Mouse (Mus musculus) kidney, adult 9 months (tissue): ENCODE data around the gene Slc6a12.

Experiments used
- DNase-seq: peaks from one replicate; pipeline ENCODE4 v3.0.0; 2022

Slc6a12 gene

DNA sequence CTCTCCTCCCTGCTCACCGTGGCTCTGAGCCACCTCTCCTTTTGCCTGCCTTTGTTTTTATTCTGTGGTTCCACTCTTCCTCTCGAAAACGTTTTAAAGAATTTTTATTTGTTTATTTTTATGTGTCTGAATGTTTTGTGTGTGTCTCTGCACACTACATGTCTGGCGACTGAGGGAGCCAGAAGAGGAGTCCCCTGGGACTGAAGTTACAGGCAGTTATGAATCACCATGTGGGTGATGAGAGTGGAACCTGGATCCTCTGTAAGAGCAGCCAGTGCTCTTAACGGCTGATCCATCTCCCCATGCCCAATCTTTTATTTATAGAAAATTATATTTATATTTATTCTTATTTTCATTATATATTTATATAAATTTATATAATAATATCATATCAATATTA lies 1.5 kb downstream of the Slc6a12 start:
- DNase-seq, result no peak

DNA sequence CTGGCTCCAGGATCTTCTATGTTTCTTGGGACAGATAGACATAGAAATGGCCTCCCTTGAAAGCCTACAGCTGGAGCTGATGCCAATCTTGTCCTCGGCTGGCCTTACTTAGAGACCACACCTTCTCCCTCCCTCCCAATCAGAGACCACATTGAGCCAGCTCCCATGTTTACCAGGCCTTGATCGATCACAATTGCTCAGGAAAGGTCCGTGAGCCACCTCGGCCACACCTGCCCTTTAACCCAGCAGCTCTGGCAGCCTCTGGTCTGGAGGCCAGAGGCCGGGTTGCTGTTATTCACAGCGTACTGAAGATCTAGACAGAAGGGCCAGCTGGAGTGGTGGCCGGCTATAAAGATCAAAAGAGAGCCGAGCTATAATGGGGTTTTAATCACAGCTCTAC lies 3.6 kb downstream of the Slc6a12 start:
- DNase-seq, result no peak

DNA sequence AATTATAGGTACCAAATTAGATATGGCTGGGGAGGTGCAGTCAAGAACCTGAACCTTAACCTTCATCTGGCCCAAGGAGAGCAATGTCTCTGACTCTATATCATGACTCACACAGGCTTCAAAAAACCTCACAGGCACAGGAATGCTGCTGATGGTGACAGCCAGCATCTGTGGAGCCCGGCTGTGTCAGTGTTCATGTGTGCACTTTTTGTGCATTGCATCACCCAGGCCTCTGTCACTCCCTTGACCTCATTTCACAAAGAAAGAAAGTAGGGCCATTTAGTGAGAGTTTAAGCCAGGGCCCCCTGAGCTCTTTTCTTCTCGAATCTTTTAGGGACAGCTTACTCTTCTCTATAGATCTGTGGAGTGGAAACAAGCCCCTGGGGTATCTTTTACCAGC lies 9.4 kb downstream of the Slc6a12 start:
- no peak for DNase-seq

DNA sequence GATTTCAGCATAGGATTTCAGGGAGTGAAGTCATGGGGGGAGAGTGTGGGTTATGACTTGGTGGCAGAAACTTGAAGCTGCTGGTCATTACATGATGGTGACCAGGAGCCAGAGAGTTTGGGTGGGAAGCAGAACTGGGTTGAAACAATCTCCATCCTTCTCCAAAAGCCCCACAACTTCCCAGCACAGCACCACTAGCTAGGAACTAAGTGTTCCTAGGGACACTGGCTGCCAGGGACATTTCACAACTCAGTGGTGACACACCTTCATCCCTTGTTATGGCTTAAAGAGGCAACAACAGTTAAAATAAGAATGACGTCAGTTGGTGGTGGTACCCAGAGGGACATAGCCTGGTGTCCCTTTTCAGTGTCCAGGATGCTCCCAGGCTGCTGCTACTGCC lies 13.2 kb downstream of the Slc6a12 start:
- no peak for DNase-seq

DNA sequence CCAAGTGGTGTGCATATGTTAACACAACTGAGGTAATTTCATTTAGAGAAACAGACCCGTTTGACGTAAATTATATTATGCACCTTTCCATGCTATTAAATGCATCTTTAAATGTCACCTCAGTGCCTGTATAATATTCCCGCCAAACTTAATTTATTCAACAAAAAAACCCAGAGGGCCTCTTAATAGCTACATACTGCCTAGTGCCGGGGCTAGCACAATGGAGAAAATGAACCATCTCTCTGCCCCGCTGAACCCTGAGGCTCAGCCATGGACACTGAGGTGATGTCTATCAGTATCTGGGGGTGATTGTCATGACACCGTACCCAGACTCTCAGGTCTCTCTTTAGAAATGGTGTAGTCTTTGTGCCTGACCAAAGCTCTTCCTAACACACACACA lies 14.4 kb downstream of the Slc6a12 start:
- DNase-seq, result no peak

DNA sequence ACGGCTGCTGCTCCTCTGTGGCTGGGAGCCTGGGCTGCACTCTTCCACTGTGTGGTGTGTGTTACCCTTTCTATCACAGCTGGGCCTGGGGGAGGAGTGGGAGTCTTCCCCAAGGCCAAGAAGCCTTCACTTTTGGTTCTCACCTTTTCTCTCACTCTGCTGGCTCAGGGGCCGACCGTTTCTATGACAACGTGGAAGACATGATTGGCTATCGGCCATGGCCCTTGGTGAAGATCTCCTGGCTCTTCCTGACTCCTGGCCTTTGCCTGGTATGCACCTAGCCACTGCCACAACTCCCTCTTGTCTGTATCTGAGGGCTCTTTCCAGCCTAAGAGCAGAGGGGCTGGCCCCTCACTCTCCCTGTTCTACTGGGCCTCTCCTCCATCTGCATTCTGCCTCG lies 20.2 kb downstream of the Slc6a12 start:
- DNase-seq, result no peak

DNA sequence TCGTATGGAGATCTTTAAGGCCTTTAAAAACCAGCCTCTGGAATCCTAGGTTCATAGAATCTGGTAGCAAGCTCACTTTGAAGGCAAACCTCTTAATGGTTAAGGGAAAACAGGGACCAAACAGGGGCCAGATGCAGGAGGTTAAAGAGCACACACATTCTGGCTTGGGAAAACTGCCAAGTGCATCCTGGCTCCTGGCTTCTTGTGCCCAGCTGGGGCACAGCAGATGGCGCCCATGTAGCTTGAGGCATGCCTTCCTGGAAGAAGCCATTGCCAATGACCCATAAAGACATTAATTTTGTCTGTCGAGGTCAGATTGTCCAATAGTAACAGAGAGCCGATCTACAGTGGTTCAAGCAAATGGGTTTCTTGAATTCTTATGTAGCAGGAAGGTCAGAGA lies 21.1 kb downstream of the Slc6a12 start:
- DNase-seq, result peak; percentile 63

DNA sequence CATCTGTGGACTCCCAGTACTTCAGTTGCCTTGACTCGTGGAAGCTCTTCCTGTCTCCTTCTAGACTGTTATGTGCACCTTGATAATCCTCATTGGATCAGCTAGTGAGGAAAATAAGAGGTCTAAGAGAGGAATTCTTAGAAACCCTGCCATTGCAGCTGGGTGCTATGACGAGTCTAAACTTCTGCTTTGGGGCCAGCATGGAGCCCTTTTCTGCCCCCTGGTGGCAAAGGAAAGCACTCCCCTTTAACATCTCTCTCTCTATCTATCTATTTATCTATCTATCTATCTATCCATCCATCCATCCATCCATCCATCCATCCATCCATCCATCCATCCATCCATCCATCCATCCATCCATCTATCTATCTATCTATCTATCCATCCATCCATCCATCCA lies 23.7 kb downstream of the Slc6a12 start:
- peak; percentile 34 for DNase-seq

DNA sequence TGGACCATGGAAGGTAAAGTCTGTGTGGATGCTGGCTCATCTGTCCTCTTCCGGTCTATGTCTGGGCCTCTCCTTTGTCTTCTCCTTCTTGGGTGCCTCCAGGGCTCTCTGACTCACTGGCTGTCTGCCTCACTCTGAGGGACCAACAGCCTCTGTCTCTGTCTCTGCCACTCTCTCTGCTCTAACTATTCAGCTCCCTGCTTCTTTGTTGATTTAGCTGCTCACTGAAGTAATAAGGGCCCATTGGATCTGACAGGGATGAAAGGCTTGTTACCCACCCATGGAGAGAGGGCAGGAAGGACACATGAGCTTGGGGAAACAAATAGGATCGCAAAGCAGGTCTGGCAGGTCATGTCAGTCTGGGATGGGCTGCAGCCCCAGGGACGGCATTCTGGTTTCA lies 24.2 kb downstream of the Slc6a12 start:
- DNase-seq, result no peak

DNA sequence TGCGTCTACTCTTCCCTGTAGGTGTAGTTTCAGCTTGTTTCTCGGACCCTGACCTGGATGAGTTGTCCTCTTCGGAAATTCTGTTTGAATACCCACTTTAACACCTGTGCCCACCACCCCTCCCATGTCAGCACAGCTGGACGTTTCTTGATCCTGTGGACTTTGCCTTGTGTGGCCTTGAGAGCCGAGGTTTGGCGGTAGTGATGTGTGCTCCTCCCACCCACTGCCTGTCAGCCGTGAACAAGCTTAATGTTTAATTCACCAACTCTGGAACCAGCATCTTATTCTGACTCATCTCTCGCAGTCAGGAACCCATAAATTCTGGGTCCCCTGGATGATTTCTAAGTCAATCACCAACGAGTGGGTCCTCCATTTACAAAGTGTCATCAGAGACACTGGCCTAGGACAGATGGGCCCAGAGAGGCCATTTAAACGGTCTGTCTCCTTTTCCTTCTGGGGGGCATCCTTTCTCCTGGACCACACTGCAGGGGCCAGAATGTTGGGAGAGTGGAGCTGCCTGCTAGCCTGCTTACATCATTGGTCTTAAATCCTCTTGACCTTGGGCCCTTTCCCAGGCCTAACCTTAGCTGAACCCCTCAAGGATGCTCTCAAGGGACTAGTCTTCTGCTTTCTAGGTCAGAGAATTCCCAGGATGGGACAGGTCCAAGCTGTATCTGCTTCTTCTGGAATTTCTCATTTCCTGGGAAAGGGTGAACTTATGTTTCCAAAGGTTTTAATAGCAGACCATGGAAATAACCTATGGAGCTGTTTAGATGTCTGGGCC lies 28.5 kb downstream of the Slc6a12 start:
- DNase-seq, result peak; percentile 78

DNA sequence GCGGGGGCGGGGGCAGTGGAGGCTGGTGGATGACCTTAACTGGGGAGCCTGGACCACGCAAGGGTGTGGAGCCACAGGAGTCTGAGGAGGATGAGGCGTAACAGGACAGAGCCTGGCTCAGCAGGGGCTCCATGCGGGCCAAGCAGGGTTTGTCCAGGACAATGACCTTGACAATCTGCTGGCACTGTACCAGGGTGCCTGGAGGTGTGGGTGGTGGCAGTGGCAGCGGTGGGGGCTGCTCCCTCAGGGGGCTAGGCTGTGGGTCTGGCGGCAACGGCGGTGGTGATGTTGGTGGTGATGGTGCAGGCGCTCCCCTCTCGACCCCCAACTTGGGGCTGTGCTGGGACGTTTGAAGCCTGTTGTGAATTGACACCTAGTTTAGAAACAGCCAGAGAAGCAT lies 33.3 kb downstream of the Slc6a12 start:
- DNase-seq, result no peak

DNA sequence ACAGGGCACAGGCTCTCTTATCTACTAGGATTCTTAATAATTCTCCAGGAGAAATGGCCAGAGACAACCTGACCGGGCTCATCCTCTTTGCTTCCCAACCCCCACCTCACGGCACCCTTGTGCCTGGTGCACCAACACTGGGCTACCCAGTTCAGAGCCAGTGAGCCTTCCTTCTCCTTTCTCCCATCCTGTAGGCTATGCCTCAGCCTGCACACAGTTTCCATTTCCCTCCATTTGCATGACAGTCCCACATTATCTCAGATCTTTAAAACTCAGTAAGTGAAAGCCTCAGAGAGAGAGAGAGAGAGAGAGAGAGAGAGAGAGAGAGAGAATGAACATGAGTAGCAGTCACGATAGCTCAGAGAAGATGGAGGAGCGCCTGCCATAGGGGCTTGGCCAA lies 35.4 kb downstream of the Slc6a12 start:
- DNase-seq, result no peak

DNA sequence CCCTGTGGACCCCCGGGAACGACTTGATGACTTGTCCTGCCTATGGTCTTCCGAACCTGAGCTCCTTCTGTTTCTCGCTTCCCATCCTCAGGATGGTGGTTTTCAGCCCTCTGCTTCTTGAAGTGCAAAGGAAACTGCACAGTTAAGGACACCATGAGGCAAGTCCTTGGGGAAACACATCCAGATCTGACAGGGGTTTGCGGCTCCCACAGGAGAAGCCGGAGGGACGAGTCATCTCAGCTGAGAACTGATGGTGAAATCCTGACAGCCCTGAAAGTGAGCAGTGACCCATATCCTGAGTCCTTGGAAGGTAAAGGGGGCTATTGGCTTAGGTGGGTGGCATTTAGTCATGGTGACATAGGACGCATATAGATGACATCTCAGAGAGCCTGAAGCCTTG lies 37.7 kb downstream of the Slc6a12 start:
- no peak for DNase-seq

DNA sequence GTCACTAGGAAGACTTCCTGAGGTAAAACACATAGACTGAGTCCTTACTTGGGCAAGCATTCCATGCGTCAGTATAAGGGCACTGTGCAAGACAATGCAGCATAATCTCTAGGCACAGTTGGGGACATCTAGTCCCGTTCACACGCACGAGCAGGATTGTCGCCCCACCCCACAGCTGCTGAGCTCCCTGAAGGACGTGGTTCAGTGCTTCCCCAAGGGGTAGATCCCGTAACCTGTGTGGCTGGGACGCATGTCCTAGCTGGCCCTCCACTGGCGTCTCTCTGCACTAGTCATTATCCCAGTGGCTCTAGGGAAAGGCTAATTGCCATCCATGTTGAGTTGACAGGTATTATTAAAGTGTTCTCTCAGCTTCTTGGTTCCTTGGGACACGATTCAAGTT lies 39.2 kb downstream of the Slc6a12 start:
- no peak for DNase-seq

DNA sequence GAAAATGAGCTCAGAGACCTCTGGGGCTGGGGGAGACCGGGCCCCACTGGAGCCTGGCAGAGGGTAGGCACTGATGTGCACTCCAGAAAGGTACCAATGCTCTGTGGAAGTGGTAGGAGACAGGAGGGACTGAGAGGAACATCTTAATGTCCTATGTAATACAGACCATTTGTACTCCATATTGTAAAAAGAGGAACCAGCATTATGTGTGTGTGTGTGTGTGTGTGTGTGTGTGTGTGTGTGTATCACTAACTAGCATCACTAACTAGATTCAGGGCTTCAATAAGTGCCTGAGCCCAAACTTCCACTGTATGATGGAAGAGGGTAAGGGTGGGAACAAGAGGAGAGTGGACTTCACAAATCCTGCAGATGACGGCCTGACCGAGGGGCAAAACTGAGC lies 42.5 kb downstream of the Slc6a12 start:
- DNase-seq, result no peak

DNA sequence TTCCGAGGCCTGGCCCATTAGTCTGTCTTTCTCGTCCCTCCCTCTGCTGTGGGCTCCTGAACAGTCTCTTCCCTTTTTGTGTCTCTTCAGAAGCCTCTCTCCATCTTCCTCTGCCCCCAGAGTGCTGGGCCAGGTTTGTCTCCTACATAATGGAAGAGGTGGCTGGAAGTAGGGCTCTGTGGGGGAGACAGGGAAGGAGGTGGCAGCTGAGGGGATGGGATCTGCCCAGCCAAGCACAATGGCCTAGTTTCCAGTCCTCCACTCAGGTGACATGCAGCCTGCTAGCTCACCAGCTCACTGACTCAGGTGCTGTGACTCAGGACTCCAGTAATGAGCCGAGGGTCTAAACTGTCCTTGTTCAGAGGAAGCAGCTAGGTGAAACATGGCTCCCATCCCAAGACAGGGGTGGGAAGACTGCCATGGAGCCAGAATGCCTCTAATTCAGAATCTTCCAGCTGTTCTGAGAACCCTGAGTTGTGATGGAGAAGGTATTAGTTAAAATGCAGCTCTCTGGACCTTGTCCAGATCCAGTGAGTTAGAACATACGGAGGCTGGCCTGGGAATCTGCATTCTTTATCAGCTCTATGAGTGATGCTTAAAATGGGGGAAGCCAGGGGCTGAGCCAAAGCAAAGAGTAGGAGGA lies 49.9 kb downstream of the Slc6a12 start:
- no peak for DNase-seq

DNA sequence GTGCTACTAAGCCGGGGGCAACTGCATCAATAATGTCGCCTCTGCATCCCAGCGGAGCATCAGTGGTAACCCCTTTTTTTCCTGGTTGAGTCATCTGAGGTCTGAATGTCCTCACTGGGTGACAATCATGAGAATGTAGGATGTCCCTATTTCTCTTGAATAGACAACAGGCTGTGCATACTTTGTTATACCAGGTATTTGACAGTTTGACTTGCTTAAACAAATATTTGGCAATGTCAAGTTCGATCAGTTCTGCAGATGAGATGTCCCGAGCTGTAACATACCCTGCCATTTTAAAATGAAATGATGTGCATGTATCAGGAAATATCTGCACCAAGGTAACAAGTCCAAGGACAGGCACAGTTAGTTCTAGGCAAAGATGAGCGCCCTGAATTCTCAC lies 58.3 kb downstream of the Slc6a12 start:
- no peak for DNase-seq

DNA sequence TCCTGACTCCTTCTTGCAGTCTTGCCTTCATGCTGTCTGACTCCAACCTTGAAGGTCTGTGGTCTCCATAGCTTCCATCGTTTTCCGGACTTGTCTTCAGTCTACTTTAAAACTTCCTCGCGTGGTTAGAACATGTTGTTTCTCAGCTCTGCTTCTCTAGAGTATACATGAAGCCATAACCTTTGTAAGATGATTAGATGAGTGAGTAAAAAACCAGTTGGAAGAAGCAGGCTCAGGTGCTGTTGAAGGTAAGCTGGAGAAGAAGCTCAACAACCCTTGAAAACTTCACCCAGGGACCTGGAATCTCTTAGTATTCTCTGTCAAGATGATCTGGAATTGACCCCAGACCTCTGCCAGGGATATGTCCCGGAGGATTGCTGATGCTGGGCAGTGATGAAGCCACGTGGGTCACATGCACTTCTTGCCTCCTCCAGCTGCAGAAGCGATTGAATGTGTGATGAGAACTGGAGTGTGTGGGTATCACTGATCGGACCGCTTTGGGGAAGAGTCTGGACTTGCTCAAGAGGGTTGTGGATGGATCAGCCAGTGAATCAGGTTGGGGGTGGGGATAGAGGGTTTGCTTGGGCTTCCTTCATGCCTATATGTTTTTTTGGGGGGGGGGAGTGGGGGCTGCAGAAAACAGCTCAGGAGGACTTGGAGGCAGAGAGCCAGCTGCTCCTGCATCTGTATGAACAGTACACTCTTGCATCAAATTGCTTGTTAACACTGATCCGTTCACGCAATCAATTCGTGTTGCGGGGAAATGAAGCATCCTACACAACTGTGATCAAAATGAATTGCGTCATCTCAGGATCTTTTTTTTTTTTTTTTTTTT lies 59.2 kb downstream of the Slc6a12 start:
- DNase-seq, result no peak

DNA sequence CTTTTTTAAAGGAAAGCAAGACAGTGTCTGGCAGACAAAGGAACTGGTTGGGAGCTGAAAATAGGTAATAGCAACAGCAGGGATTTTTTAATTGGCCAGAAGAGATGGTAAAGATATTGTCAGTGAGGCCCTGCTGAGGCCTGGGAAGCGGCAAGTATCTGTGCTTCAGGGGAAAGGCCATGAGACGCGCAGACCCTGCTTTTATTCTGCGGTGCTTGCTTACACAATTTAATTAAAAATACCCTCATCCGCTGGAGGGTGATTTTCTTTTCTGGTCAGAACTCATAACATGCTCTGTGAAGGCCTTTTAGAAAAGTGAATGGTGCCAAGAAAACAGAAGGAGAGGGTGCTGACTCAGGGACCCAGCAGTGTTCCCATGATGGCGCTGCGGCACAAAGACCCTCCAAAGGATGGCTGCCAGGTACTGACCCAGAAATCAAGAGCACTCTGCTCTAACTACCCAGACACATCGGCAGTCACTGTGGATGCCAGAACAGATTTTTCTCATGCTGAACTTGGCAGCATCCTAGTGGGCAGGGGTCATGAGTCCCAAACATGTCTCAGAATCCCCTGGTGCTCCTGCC lies 59.9 kb downstream of the Slc6a12 start:
- no peak for DNase-seq

DNA sequence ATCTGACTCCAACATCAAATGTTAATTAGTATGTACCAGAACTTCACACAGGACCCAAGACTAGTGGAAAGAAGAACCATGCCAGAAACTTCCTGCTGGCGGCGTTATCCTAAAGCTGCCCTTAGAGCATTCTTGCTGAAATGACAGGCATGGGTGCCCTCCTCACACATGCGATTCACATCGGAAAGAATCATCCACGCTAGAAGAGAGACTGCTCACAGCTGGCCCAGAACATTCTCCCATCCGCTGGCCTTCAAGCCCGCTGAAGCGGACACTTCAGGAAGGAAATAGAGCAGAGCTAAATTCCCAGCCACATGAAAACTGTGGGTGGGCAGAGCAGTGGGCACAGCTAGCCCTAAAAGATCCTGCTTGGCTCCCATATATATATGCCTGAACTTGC lies 62.4 kb downstream of the Slc6a12 start:
- no peak for DNase-seq

DNA sequence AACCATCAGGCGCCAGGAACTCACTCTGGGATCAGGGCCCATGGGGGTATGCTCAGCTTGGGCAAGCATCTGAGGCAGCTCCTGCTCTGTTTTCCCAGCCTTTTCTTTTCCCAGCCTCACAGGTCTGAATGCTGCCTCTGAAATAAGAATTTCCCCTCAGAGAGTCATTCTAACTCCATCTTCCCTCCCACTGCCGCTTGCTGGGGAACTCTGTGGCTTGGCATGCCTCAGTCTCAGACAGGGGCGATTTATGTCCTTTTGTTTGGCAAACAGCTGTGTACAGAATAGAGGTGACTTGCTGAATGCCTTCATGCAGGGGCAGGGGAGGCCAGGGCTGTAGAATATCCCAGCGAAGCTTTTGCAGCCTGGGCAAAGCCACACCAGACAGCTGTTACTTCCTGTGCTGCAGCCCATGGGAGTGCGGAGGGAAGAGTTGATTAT lies 64.7 kb downstream of the Slc6a12 start:
- no peak for DNase-seq

DNA sequence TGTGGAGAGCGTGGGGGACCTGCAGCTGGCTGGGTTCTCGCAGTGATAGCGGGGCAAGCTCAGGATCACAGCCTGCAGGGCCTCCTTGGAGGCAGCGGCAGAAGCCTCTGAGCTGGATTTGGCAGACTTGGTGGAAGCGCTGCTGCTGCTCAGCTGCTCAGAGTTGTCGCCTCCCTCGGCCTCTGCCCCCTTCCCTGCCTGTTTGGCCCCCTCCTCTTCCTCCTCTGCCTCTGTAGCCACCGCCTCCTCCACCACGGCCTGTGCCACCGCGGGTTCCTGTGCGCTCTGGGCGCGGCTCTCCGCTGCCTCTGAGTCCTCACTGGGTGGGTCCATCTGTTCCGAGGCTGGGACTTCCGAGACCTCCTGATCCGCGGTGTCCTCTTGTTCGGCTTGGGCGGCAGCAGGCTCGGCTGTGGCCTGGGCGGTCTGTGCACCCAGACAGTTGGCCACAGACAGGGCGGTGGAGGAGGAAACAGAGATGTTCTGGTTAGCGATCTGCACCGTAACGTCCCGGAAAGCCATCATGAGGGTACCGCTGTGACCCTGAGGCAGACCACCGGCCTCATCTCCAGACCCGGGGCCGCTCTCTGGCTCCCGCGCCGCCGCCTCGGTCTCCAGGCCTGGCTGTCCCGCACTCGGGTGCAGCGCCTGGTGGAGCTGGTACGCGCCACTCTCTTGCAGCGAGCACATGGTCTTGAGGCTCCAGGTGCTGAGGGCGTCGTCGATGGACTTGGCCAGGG lies 69.9 kb downstream of the Slc6a12 start:
- no peak for DNase-seq
